Mouse (Mus musculus): ENCODE data around the gene Pttg1ip. TPM values are rescaled to one million over a fixed set of nuclear protein-coding genes. Genes with fewer than 3 reads are reported as not detected.

The Pttg1ip gene
- polyA plus RNA-seq, 1 experiment from 2014 or later = 112 TPM

- TF ChIP-seq CTCF (IDR thresholded peaks at IDR 0.05; ENCODE audit: low read depth) = no peak
- DNase-seq (no peak), ATAC-seq (ENCODE audit: insufficient read depth) (no peak; the same call in 1 of the 2 replicates)
- H3K9me3 ChIP-seq (ENCODE audit: low read depth, low read length) = no peaks in the 10 kb centered on the region
- peak overlapping the region; percentile 98 for H3K4me2 ChIP-seq
- peaks cover 24% of the 10 kb centered on the region for H3K36me3 ChIP-seq (ENCODE audit: insufficient read depth)
- H3K27ac ChIP-seq (ENCODE audit: low read depth) = peak overlapping the region; percentile 99
- peak overlapping the region; percentile 81 for H3K9ac ChIP-seq
- H3K4me3 ChIP-seq (ENCODE audit: low read depth, low read length) = peak overlapping the region; percentile 77
- no peaks in the 10 kb centered on the region for H3K27me3 ChIP-seq (ENCODE audit: insufficient read depth, low read length)
- peaks cover 12% of the 10 kb centered on the region for H3K4me1 ChIP-seq (ENCODE audit: insufficient read depth)
- 33% methylated on average over 7 of the region's 7 CpGs for WGBS
These were observed 25.3 kb downstream of the Pttg1ip start for GRCm38 (mm10) chr10:77606855-77607254.

DNA sequence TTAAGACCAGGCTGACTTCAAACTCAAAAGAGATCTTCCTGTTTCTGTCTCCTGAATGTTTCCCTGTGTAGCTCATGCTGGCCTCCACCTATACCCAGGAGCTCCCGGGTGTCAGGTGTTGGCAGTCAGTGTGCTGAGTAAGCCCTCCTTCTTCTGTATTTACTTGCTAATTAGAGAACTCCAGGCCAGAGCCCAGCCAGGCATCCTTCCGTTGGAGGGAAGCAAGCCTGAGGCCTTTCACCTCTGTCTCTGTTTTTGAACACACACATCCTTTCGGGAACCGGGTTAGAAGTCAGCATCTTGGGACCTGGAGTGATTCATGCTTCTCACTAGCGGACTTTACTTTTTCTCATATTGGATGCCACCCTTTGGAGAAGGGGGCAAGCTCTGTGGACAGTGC is 25.9 kb downstream of the Pttg1ip start:
- H3K4me2 ChIP-seq = peak overlapping the region; percentile 98
- no peak overlapping the region for H3K27ac ChIP-seq (ENCODE audit: low read depth)
- H3K4me1 ChIP-seq (ENCODE audit: insufficient read depth) = peaks cover 12% of the 10 kb centered on the region
- H3K36me3 ChIP-seq (ENCODE audit: insufficient read depth) = peaks cover 30% of the 10 kb centered on the region
- ATAC-seq (ENCODE audit: insufficient read depth) (no peak), DNase-seq (no peak)
- 68% methylated on average over 5 of the region's 5 CpGs for WGBS
- H3K4me3 ChIP-seq (ENCODE audit: low read depth, low read length) = peak overlapping the region; percentile 77
- peak overlapping the region; percentile 33; the same call in 1 of the 2 replicates for H3K9ac ChIP-seq
- TF ChIP-seq CTCF (IDR thresholded peaks at IDR 0.05; ENCODE audit: low read depth) = no peak
- H3K27me3 ChIP-seq (ENCODE audit: insufficient read depth, low read length) = no peaks in the 10 kb centered on the region
- no peaks in the 10 kb centered on the region for H3K9me3 ChIP-seq (ENCODE audit: low read depth, low read length)

GRCm38 (mm10) chr10:77608589-77608988 is 27.1 kb downstream of the Pttg1ip start:
- Histone ChIP-seq H3K9me3 (ENCODE audit: low read depth, low read length) (no peaks in the 10 kb centered on the region), H3K9ac (no peak overlapping the region), H3K36me3 (ENCODE audit: insufficient read depth) (peaks cover 42% of the 10 kb centered on the region), H3K27me3 (ENCODE audit: insufficient read depth, low read length) (no peaks in the 10 kb centered on the region), H3K4me3 (ENCODE audit: low read depth, low read length) (no peak overlapping the region), H3K27ac (ENCODE audit: low read depth) (no peak overlapping the region), H3K4me2 (no peak overlapping the region), H3K4me1 (ENCODE audit: insufficient read depth) (peaks cover 12% of the 10 kb centered on the region)
- 93% methylated on average over 8 of the region's 8 CpGs for WGBS
- ATAC-seq (ENCODE audit: insufficient read depth) (no peak), DNase-seq (no peak)
- no peak for TF ChIP-seq CTCF (IDR thresholded peaks at IDR 0.05; ENCODE audit: low read depth)

GRCm38 (mm10) chr10:77610221-77610961 is 28.9 kb downstream of the Pttg1ip start:
- ATAC-seq (ENCODE audit: insufficient read depth) = no peak
- Histone ChIP-seq H3K27me3 (ENCODE audit: insufficient read depth, low read length) (no peaks in the 10 kb centered on the region), H3K36me3 (ENCODE audit: insufficient read depth) (peaks cover 59% of the 10 kb centered on the region), H3K27ac (ENCODE audit: low read depth) (no peak overlapping the region), H3K4me3 (ENCODE audit: low read depth, low read length) (no peak overlapping the region), H3K4me1 (ENCODE audit: insufficient read depth) (peaks cover 12% of the 10 kb centered on the region), H3K4me2 (no peak overlapping the region), H3K9me3 (ENCODE audit: low read depth, low read length) (no peaks in the 10 kb centered on the region), H3K9ac (no peak overlapping the region)
- WGBS = 87% methylated on average over 8 of the region's 8 CpGs
- DNase-seq = no peak
- TF ChIP-seq CTCF (IDR thresholded peaks at IDR 0.05; ENCODE audit: low read depth) = no peak

- Histone ChIP-seq H3K9me3 (ENCODE audit: low read depth, low read length) (no peaks in the 10 kb centered on the region), H3K27ac (ENCODE audit: low read depth) (peak overlapping the region; percentile 52; the same call in 1 of the 2 replicates), H3K9ac (no peak overlapping the region), H3K36me3 (ENCODE audit: insufficient read depth) (peaks cover 89% of the 10 kb centered on the region), H3K4me3 (ENCODE audit: low read depth, low read length) (no peak overlapping the region), H3K4me1 (ENCODE audit: insufficient read depth) (no peaks in the 10 kb centered on the region), H3K27me3 (ENCODE audit: insufficient read depth, low read length) (no peaks in the 10 kb centered on the region), H3K4me2 (no peak overlapping the region)
- peak; percentile 61; the same call in 1 of the 2 replicates for ATAC-seq (ENCODE audit: insufficient read depth)
- no peak for TF ChIP-seq CTCF (IDR thresholded peaks at IDR 0.05; ENCODE audit: low read depth)
- DNase-seq = peak; percentile 44
- 82% methylated on average over 3 of the region's 3 CpGs for WGBS
These were observed 31.9 kb downstream of the Pttg1ip start for GRCm38 (mm10) chr10:77613409-77613808.

GRCm38 (mm10) chr10:77615647-77616046 is 34.1 kb downstream of the Pttg1ip start:
- ATAC-seq (ENCODE audit: insufficient read depth) = no peak
- no peak overlapping the region for H3K9ac ChIP-seq
- peaks cover 85% of the 10 kb centered on the region for H3K36me3 ChIP-seq (ENCODE audit: insufficient read depth)
- 92% methylated on average over 8 of the region's 8 CpGs for WGBS
- no peak for DNase-seq
- H3K27me3 ChIP-seq (ENCODE audit: insufficient read depth, low read length) = no peaks in the 10 kb centered on the region
- no peaks in the 10 kb centered on the region for H3K9me3 ChIP-seq (ENCODE audit: low read depth, low read length)
- TF ChIP-seq CTCF (IDR thresholded peaks at IDR 0.05; ENCODE audit: low read depth) = no peak
- no peak overlapping the region for H3K4me2 ChIP-seq
- H3K27ac ChIP-seq (ENCODE audit: low read depth) = no peak overlapping the region
- no peaks in the 10 kb centered on the region for H3K4me1 ChIP-seq (ENCODE audit: insufficient read depth)
- H3K4me3 ChIP-seq (ENCODE audit: low read depth, low read length) = no peak overlapping the region

DNA sequence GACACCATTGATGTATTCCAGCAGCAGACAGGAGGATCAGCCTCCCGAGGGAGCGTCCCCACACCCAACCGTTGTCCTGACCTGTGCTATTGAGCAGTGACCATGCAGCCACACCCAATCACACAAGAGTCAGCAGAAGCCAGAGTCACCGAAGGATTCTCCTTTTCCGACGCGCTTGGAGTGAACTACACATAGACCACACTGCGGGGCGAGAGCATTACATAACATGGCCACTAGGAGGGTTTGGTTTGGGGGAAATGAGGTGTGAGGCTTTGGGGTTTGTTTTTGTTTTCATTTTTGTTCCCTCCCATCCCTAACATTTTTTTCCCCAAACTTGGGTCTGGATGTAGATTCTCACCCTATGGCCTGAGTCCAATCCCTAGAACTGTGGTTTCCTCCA is 34.6 kb downstream of the Pttg1ip start:
- Histone ChIP-seq H3K9ac (no peak overlapping the region), H3K4me3 (ENCODE audit: low read depth, low read length) (no peak overlapping the region), H3K4me2 (no peak overlapping the region), H3K9me3 (ENCODE audit: low read depth, low read length) (no peaks in the 10 kb centered on the region), H3K4me1 (ENCODE audit: insufficient read depth) (no peaks in the 10 kb centered on the region), H3K36me3 (ENCODE audit: insufficient read depth) (peaks cover 80% of the 10 kb centered on the region), H3K27ac (ENCODE audit: low read depth) (no peak overlapping the region), H3K27me3 (ENCODE audit: insufficient read depth, low read length) (no peaks in the 10 kb centered on the region)
- DNase-seq (no peak), ATAC-seq (ENCODE audit: insufficient read depth) (no peak)
- WGBS = 93% methylated on average over 9 of the region's 9 CpGs
- peak; percentile 20; the same call in 1 of the 2 replicates for TF ChIP-seq CTCF (IDR thresholded peaks at IDR 0.05; ENCODE audit: low read depth)

Measured in lung, embryonic 14.5 days (tissue).